Mouse (Mus musculus) forebrain, embryonic 12.5 days (tissue): ENCODE results near the gene Hnrnpul1. TPM values are rescaled to one million over a fixed set of nuclear protein-coding genes. Genes with fewer than 3 reads are reported as not detected.

Experiments
- ATAC-seq: fragments of 200-750 bp; cut with Nextera tagmentation; 2 replicates; pipeline ENCODE4 v1.8.0; 2017; ENCODE audit warnings: moderate TSS enrichment; ENCODE audit not compliant: low FRiP score
- H3K27ac ChIP-seq: fragments of 300-500 bp; sonication (generic); 2 replicates; pipeline ENCODE4 v1.5.1; 2016; ENCODE audit warnings: mild to moderate bottlenecking
- H3K27me3 ChIP-seq: fragments of 300-500 bp; sonication (generic); 2 replicates; pipeline ENCODE4 v1.6.1; 2016; ENCODE audit warnings: mild to moderate bottlenecking
- H3K36me3 ChIP-seq: fragments of 300-500 bp; sonication (generic); replicated peaks from 2 replicates; pipeline ENCODE4 v1.6.1; 2016; ENCODE audit warnings: mild to moderate bottlenecking
- H3K4me1 ChIP-seq: fragments of 300-500 bp; sonication (generic); 2 replicates; pipeline ENCODE4 v1.6.1; 2016
- H3K4me2 ChIP-seq: fragments of 300-500 bp; sonication (generic); 2 replicates; pipeline ENCODE4 v1.6.1; 2016; ENCODE audit warnings: mild to moderate bottlenecking, moderate library complexity
- H3K4me3 ChIP-seq: fragments of 300-500 bp; sonication (generic); replicated peaks from 2 replicates; pipeline ENCODE4 v1.5.1; 2016; ENCODE audit warnings: mild to moderate bottlenecking
- H3K9ac ChIP-seq: fragments of 300-500 bp; sonication (generic); 2 replicates; pipeline ENCODE4 v1.6.1; 2016; ENCODE audit warnings: mild to moderate bottlenecking
- H3K9me3 ChIP-seq: fragments of 300-500 bp; sonication (generic); 2 replicates; pipeline ENCODE4 v1.6.1; 2016
- WGBS: fragments of 180-500 bp; shearing (Covaris S2); methylation state at CpG from one replicate; pipeline ENCODE4 v1.1.7; 2016; 5-methylcytosine and 5-hydroxymethylcytosine counted together
- polyA plus RNA-seq: library from polyadenylated mRNA; unstranded; fragments of >200 nt; fragmentation: Nextera tagmentation; extraction: Ambion mirVana; gene quantifications from 2 replicates; pipeline ENCODE4 v1.2.1, GENCODE M21; 2016

Gene Hnrnpul1
- polyA plus RNA-seq, 1 experiment from 2014 or later: 78.4 TPM

- H3K9me3 ChIP-seq: no peaks in the 10 kb centered on the region
- no peaks in the 10 kb centered on the region for H3K27me3 ChIP-seq
- peaks cover 42% of the 10 kb centered on the region for H3K4me1 ChIP-seq
Observed at GRCm38 (mm10) chr7:25714581-25714980, 40.0 kb downstream of the Hnrnpul1 start.

DNA sequence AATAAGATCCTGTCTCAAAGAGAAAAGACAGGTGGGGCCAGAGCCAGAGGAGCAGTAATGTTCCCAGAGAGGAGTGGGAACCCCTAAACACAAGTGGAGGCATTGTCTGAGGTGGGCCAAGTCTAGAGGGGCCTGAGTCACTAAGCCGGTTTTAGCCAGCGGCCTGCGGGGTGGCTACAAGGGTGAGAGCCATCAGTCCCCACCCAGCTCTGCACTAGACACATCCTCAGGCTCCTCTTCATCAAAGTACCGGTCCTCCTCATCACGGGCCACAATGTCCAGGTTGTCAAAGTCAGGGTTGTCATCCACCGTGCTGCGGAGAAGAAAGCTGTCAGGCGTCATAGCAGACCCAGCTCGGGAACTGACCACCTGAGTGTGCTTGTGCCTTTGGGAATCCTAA lies 41.8 kb downstream of the Hnrnpul1 start:
- Histone ChIP-seq H3K27me3 (peaks cover 2% of the 10 kb centered on the region; the same call in 1 of the 2 replicates), H3K9me3 (no peaks in the 10 kb centered on the region), H3K4me1 (peaks cover 30% of the 10 kb centered on the region), H3K9ac (no peak overlapping the region), H3K36me3 (peaks cover 49% of the 10 kb centered on the region), H3K4me3 (no peak overlapping the region), H3K4me2 (no peak overlapping the region), H3K27ac (no peak overlapping the region)
- no peak for ATAC-seq
- WGBS: 90% methylated on average over 9 of the region's 9 CpGs

More at GRCm38 (mm10) chr7:25714581-25714980, 40.0 kb downstream of the Hnrnpul1 start:
- Histone ChIP-seq H3K4me2 (no peak overlapping the region), H3K9ac (no peak overlapping the region), H3K4me3 (no peak overlapping the region), H3K27ac (no peak overlapping the region), H3K36me3 (peaks cover 49% of the 10 kb centered on the region)
- ATAC-seq: no peak
- WGBS: 91% methylated on average over 8 of the region's 8 CpGs

- peaks cover 10% of the 10 kb centered on the region; the same call in 1 of the 2 replicates for H3K27me3 ChIP-seq
- H3K4me2 ChIP-seq: no peak overlapping the region
- 44% methylated on average over 7 of the region's 7 CpGs for WGBS
- 0 out of 2 replicates have a peak overlapping the region, but pooled peaks have one; percentile 7 for H3K9ac ChIP-seq
- peaks cover 49% of the 10 kb centered on the region for H3K36me3 ChIP-seq
- H3K9me3 ChIP-seq: no peaks in the 10 kb centered on the region
- peaks cover 25% of the 10 kb centered on the region for H3K4me1 ChIP-seq
- H3K4me3 ChIP-seq: no peak overlapping the region
- ATAC-seq: peak; percentile 24; the same call in 1 of the 2 replicates
- no peak overlapping the region for H3K27ac ChIP-seq
Observed at GRCm38 (mm10) chr7:25711731-25712197, 42.8 kb downstream of the Hnrnpul1 start.

- peaks cover 25% of the 10 kb centered on the region for H3K4me1 ChIP-seq
- H3K9ac ChIP-seq: no peak overlapping the region
- peaks cover 14% of the 10 kb centered on the region; the same call in 1 of the 2 replicates for H3K27me3 ChIP-seq
- no peak overlapping the region for H3K4me3 ChIP-seq
- H3K36me3 ChIP-seq: peaks cover 48% of the 10 kb centered on the region
- WGBS: 69% methylated on average over 5 of the region's 5 CpGs
- ATAC-seq: no peak
- H3K27ac ChIP-seq: no peak overlapping the region
- no peak overlapping the region for H3K4me2 ChIP-seq
- H3K9me3 ChIP-seq: no peaks in the 10 kb centered on the region
Observed at GRCm38 (mm10) chr7:25711165-25711564, 43.4 kb downstream of the Hnrnpul1 start.

GRCm38 (mm10) chr7:25710519-25711130 lies 43.9 kb downstream of the Hnrnpul1 start:
- no peak overlapping the region for H3K4me3 ChIP-seq

GRCm38 (mm10) chr7:25709961-25710360 lies 44.6 kb downstream of the Hnrnpul1 start:
- no peak overlapping the region for H3K4me2 ChIP-seq
- H3K9ac ChIP-seq: 0 out of 2 replicates have a peak overlapping the region, but pooled peaks have one; percentile 33
- peaks cover 26% of the 10 kb centered on the region for H3K4me1 ChIP-seq
- H3K27me3 ChIP-seq: peaks cover 25% of the 10 kb centered on the region; the same call in 1 of the 2 replicates
- 15% methylated on average over 12 of the region's 12 CpGs for WGBS
- no peaks in the 10 kb centered on the region for H3K9me3 ChIP-seq
- peaks cover 36% of the 10 kb centered on the region for H3K36me3 ChIP-seq
- no peak for ATAC-seq
- no peak overlapping the region for H3K4me3 ChIP-seq
- no peak overlapping the region for H3K27ac ChIP-seq

More at GRCm38 (mm10) chr7:25710519-25711130, 43.9 kb downstream of the Hnrnpul1 start:
- Histone ChIP-seq H3K27ac (no peak overlapping the region), H3K27me3 (peaks cover 19% of the 10 kb centered on the region; the same call in 1 of the 2 replicates), H3K9me3 (no peaks in the 10 kb centered on the region), H3K36me3 (peaks cover 42% of the 10 kb centered on the region), H3K4me2 (no peak overlapping the region), H3K4me1 (peaks cover 25% of the 10 kb centered on the region), H3K9ac (0 out of 2 replicates have a peak overlapping the region, but pooled peaks have one; percentile 33)
- 8% methylated on average over 6 of the region's 7 CpGs for WGBS
- peak; percentile 30; the same call in 1 of the 2 replicates for ATAC-seq

DNA sequence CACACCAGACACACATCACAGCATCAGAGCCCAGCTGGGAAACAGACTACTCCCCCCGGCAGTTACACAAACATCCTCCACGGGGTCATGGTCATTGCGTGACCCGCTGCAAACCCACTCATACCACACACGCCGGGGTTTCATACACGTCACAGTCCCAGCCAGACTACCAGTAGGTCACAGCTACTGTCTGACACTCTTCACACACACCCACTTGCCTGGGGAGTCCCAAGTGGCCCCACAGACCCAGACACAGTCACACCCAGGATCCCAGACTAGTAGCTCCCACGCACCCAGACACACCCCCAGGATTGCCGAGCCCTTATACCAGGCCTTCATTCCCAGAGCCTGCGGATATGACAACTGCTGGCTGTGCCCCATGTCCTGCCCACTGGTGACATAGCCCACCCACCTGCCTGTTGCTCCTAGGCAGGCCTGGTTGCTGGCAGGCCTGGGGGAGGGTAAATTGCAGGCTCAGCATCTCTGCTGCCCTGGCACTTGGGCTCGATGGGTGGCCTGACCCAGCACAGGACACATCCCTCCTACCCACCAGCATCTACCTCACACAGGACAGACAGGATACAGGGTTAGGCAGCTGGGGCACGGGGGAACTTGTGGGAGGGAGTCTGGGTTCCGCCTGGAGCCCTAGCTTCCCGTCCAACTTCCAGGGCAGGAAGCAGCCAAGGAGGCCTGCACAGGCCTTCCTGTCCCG lies 46.8 kb downstream of the Hnrnpul1 start:
- 62% methylated on average over 15 of the region's 15 CpGs for WGBS
- H3K4me2 ChIP-seq: no peak overlapping the region
- no peaks in the 10 kb centered on the region for H3K9me3 ChIP-seq
- peaks cover 14% of the 10 kb centered on the region for H3K36me3 ChIP-seq
- H3K9ac ChIP-seq: no peak overlapping the region
- no peak overlapping the region for H3K27ac ChIP-seq
- peaks cover 39% of the 10 kb centered on the region for H3K4me1 ChIP-seq
- ATAC-seq: no peak
- no peak overlapping the region for H3K4me3 ChIP-seq
- peaks cover 43% of the 10 kb centered on the region for H3K27me3 ChIP-seq

DNA sequence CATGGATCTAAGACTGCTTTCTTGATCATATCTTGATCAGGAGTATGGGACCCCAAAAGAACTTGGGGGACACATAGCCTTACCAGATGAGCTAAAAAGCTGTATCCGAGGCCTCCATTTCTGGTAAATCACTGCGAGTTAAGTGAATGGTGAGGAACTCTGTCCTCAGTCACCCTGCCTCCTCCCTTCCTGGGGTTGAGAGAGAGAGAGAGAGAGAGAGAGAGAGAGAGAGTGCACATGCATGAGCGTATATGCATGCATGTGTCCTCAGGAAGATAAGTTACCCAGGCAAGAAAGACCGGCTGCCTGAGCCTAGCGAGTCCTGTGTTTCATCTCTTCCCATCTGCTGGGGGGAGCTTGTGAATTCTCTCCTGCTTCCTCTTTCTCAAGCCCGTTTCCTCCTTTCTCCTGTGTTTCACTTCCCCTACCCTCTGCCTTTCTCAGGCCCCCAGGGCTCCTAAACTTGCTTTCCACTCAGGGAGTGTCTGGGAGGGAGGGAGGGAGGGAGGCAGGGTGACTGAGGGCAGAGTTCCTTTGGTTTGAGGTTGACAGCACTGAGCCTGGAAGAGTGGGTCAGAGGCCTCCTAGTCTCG lies 47.9 kb downstream of the Hnrnpul1 start:
- peaks cover 43% of the 10 kb centered on the region for H3K27me3 ChIP-seq
- H3K4me3 ChIP-seq: no peak overlapping the region
- 71% methylated on average over 6 of the region's 7 CpGs for whole genome bisulfite sequencing
- H3K4me1 ChIP-seq: peaks cover 34% of the 10 kb centered on the region
- no peak overlapping the region for H3K4me2 ChIP-seq
- peaks cover 8% of the 10 kb centered on the region for H3K9me3 ChIP-seq
- 0 out of 2 replicates have a peak, but pooled peaks cover 3% of the 10 kb centered on the region for H3K36me3 ChIP-seq
- H3K9ac ChIP-seq: no peak overlapping the region
- ATAC-seq: no peak
- H3K27ac ChIP-seq: no peak overlapping the region

DNA sequence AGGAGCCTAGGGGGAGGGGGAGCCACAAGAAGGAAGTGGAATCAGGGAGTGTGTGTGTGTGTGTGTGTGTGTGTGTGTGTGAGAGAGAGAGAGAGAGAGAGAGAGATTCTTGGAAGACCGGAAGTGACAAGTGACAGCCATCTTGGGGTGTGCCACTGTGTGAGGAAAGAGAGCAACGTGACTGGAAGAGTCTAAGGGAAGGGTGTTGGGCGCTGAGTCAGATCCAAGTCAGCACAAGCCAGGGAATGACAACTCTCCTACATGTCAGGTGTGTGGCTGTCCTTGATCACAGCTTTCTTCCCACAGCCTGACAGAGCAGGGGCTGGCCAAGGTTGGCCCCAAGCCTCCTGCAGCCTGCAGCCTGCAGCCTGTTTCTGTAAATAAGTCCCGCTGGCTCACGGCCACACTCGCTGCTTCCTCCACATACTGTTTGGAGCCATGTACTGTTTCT lies 48.7 kb downstream of the Hnrnpul1 start:
- H3K4me3 ChIP-seq: no peak overlapping the region
- H3K36me3 ChIP-seq: no peaks in the 10 kb centered on the region
- H3K4me1 ChIP-seq: peaks cover 26% of the 10 kb centered on the region
- H3K4me2 ChIP-seq: no peak overlapping the region
- peaks cover 9% of the 10 kb centered on the region for H3K9me3 ChIP-seq
- no peak overlapping the region for H3K27ac ChIP-seq
- ATAC-seq: no peak
- no peak overlapping the region for H3K9ac ChIP-seq
- H3K27me3 ChIP-seq: peaks cover 43% of the 10 kb centered on the region
- 72% methylated on average over 6 of the region's 6 CpGs for WGBS

DNA sequence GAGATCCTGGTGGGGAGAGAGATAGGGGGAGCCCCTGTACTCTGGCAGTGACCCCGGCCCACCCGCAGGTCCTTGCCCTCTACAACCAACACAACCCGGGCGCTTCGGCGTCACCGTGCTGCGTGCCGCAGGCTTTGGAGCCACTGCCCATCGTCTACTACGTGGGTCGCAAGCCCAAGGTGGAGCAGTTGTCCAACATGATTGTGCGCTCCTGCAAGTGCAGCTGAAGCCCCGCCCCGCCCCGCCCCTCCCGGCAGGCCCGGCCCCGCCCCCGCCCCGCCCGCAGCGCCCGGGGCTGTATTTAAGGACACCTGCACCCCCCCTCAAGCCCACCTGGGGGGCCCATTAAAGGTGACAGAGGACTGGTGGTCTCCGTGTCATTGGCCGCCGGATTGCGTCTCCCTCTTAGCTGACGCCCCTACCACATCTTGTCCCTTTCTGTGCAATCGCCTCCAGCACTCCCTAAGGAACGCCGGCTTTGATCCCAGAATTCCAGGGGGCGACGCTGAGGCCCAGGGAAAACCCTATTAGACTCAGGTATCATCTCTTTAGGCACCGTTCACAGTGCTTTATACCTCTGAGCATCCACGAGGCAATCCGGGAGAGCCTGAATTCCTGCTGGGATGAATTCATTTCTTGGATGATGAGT lies 49.7 kb downstream of the Hnrnpul1 start:
- ATAC-seq: peak; percentile 55
- H3K27me3 ChIP-seq: peaks cover 43% of the 10 kb centered on the region
- H3K4me1 ChIP-seq: peaks cover 16% of the 10 kb centered on the region
- peak overlapping the region; percentile 39 for H3K4me3 ChIP-seq
- no peak overlapping the region for H3K27ac ChIP-seq
- H3K4me2 ChIP-seq: peak overlapping the region; percentile 75
- H3K9ac ChIP-seq: peak overlapping the region; percentile 61
- no peaks in the 10 kb centered on the region for H3K36me3 ChIP-seq
- WGBS: 2% methylated on average over 32 of the region's 37 CpGs
- peaks cover 12% of the 10 kb centered on the region for H3K9me3 ChIP-seq

DNA sequence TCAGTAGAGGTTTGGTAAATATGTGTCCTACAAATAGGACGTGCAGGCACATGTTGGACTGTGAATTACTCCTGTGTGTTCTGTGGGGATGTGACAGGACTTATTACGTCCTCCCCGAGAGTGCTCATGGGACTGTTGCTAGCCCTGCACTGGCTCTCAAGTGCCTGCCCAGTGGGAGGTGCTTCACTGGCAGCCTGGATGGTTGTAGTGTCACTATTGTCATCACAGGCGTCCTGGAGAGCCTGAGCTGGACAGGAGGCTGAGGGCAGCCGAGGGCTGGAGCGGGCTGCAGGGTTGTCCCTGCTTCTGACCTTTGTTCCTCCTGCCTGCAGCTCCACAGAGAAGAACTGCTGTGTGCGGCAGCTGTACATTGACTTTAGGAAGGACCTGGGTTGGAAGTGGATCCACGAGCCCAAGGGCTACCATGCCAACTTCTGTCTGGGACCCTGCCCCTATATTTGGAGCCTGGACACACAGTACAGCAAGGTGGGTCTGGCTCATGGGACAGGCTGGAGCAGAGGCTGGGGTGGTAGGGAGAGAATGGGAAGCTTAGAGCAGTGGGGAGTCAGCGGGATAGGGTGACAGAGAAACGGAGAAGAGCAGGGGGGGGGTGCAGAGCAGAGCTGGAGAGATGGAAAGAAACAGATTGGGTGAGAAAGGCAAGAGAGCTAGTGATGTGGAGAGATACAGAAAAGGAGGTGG lies 50.6 kb downstream of the Hnrnpul1 start:
- WGBS: 17% methylated on average over 10 of the region's 10 CpGs
- H3K27ac ChIP-seq: no peak overlapping the region
- no peaks in the 10 kb centered on the region for H3K36me3 ChIP-seq
- peaks cover 12% of the 10 kb centered on the region for H3K9me3 ChIP-seq
- no peak overlapping the region; the same call in 1 of the 2 replicates for H3K4me3 ChIP-seq
- H3K4me1 ChIP-seq: peaks cover 14% of the 10 kb centered on the region
- H3K27me3 ChIP-seq: peaks cover 43% of the 10 kb centered on the region
- 0 out of 2 replicates have a peak overlapping the region, but pooled peaks have one; percentile 61 for H3K9ac ChIP-seq
- H3K4me2 ChIP-seq: peak overlapping the region; percentile 75
- no peak for ATAC-seq
